Mouse (Mus musculus): ENCODE results near the gene Abcc12. TPM values are rescaled to one million over a fixed set of nuclear protein-coding genes. Genes with fewer than 3 reads are reported as not detected.

The Abcc12 gene
- polyA plus RNA-seq, 2 experiments: 0.02 TPM; not detected in 1

GRCm38 (mm10) chr8:86527336-86528029 lies 53.0 kb downstream of the Abcc12 start:
- H3K4me1 ChIP-seq (replicated peaks; ENCODE audit: control insufficient read depth in 2 of 2, insufficient read depth in 2 of 2, low read length in 1 of 2): no peaks in the 10 kb centered on the region
- ATAC-seq (ENCODE audit: insufficient read depth): no peak
- no peak overlapping the region for H3K27ac ChIP-seq
- DNase-seq (ENCODE audit: low read depth in 3 of 3, low spot score in 3 of 3): no peak
- no peaks in the 10 kb centered on the region for H3K9me3 ChIP-seq (ENCODE audit: control insufficient read depth, low read length)
- H3K27me3 ChIP-seq (ENCODE audit: control insufficient read depth, insufficient read depth, low read length): no peaks in the 10 kb centered on the region
- no peak overlapping the region for H3K9ac ChIP-seq (replicated peaks)
- WGBS (ENCODE audit: insufficient replicate concordance): 64% methylated on average over 19 of the region's 19 CpGs
- H3K4me2 ChIP-seq (ENCODE audit: low read depth): no peak overlapping the region
- TF ChIP-seq CTCF (IDR thresholded peaks at IDR 0.05; ENCODE audit: low read depth): no peak
- no peak for TF ChIP-seq EP300 (IDR thresholded peaks at IDR 0.05; ENCODE audit: low read depth)
- H3K4me3 ChIP-seq (ENCODE audit: insufficient read depth in 1 of 2, low read depth in 2 of 2, low read length in 2 of 2): no peak overlapping the region
- H3K36me3 ChIP-seq (replicated peaks; ENCODE audit: control insufficient read depth, insufficient read depth, low read depth): no peaks in the 10 kb centered on the region

- H3K27me3 ChIP-seq (ENCODE audit: control insufficient read depth, insufficient read depth, low read length): no peaks in the 10 kb centered on the region
- H3K9me3 ChIP-seq (ENCODE audit: control insufficient read depth, low read length): no peaks in the 10 kb centered on the region
- H3K9ac ChIP-seq (replicated peaks): no peak overlapping the region
- DNase-seq (ENCODE audit: low read depth in 3 of 3, low spot score in 3 of 3) (no peak), ATAC-seq (ENCODE audit: insufficient read depth) (no peak)
- H3K4me3 ChIP-seq (ENCODE audit: insufficient read depth in 1 of 2, low read depth in 2 of 2, low read length in 2 of 2): no peak overlapping the region
- no peaks in the 10 kb centered on the region for H3K36me3 ChIP-seq (replicated peaks; ENCODE audit: control insufficient read depth, insufficient read depth, low read depth)
- 72% methylated on average over 8 of the region's 8 CpGs for WGBS (ENCODE audit: insufficient replicate concordance)
- no peak overlapping the region for H3K4me2 ChIP-seq (ENCODE audit: low read depth)
- H3K4me1 ChIP-seq (replicated peaks; ENCODE audit: control insufficient read depth in 2 of 2, insufficient read depth in 2 of 2, low read length in 1 of 2): no peaks in the 10 kb centered on the region
- no peak overlapping the region for H3K27ac ChIP-seq
- TF ChIP-seq EP300 (IDR thresholded peaks at IDR 0.05; ENCODE audit: low read depth): no peak
- TF ChIP-seq CTCF (IDR thresholded peaks at IDR 0.05; ENCODE audit: low read depth): no peak
Measured at GRCm38 (mm10) chr8:86526808-86527207, 53.7 kb downstream of the Abcc12 start.

- no peak for TF ChIP-seq CTCF (IDR thresholded peaks at IDR 0.05; ENCODE audit: low read depth)
- no peak for TF ChIP-seq EP300 (IDR thresholded peaks at IDR 0.05; ENCODE audit: low read depth)
- Histone ChIP-seq H3K9ac (replicated peaks) (no peak overlapping the region), H3K36me3 (replicated peaks; ENCODE audit: control insufficient read depth, insufficient read depth, low read depth) (no peaks in the 10 kb centered on the region), H3K9me3 (ENCODE audit: control insufficient read depth, low read length) (no peaks in the 10 kb centered on the region), H3K4me2 (ENCODE audit: low read depth) (no peak overlapping the region), H3K4me1 (replicated peaks; ENCODE audit: control insufficient read depth in 2 of 2, insufficient read depth in 2 of 2, low read length in 1 of 2) (no peaks in the 10 kb centered on the region), H3K27me3 (ENCODE audit: control insufficient read depth, insufficient read depth, low read length) (no peaks in the 10 kb centered on the region), H3K4me3 (ENCODE audit: insufficient read depth in 1 of 2, low read depth in 2 of 2, low read length in 2 of 2) (no peak overlapping the region), H3K27ac (no peak overlapping the region)
- ATAC-seq (ENCODE audit: insufficient read depth): no peak
- DNase-seq (ENCODE audit: low read depth in 3 of 3, low spot score in 3 of 3): no peak
- WGBS (ENCODE audit: insufficient replicate concordance): 47% methylated on average over 1 of the region's 1 CpGs
Measured at GRCm38 (mm10) chr8:86514203-86514602, 66.3 kb downstream of the Abcc12 start.

GRCm38 (mm10) chr8:86512886-86513285 lies 67.6 kb downstream of the Abcc12 start:
- 44% methylated on average over 5 of the region's 5 CpGs for whole genome bisulfite sequencing (ENCODE audit: insufficient replicate concordance)

GRCm38 (mm10) chr8:86512131-86512792 lies 68.2 kb downstream of the Abcc12 start:
- Histone ChIP-seq H3K4me2 (ENCODE audit: low read depth) (no peak overlapping the region), H3K27ac (no peak overlapping the region), H3K36me3 (replicated peaks; ENCODE audit: control insufficient read depth, insufficient read depth, low read depth) (no peaks in the 10 kb centered on the region), H3K9ac (replicated peaks) (no peak overlapping the region), H3K27me3 (ENCODE audit: control insufficient read depth, insufficient read depth, low read length) (no peaks in the 10 kb centered on the region), H3K9me3 (ENCODE audit: control insufficient read depth, low read length) (no peaks in the 10 kb centered on the region), H3K4me3 (ENCODE audit: insufficient read depth in 1 of 2, low read depth in 2 of 2, low read length in 2 of 2) (no peak overlapping the region), H3K4me1 (replicated peaks; ENCODE audit: control insufficient read depth in 2 of 2, insufficient read depth in 2 of 2, low read length in 1 of 2) (no peaks in the 10 kb centered on the region)
- TF ChIP-seq EP300 (IDR thresholded peaks at IDR 0.05; ENCODE audit: low read depth) (no peak), CTCF (IDR thresholded peaks at IDR 0.05; ENCODE audit: low read depth) (no peak)
- ATAC-seq (ENCODE audit: insufficient read depth) (no peak), DNase-seq (ENCODE audit: low read depth in 3 of 3, low spot score in 3 of 3) (no peak)
- WGBS (ENCODE audit: insufficient replicate concordance): 39% methylated on average over 10 of the region's 10 CpGs

More at GRCm38 (mm10) chr8:86512886-86513285, 67.6 kb downstream of the Abcc12 start:
- H3K9ac ChIP-seq (replicated peaks): no peak overlapping the region
- H3K4me1 ChIP-seq (replicated peaks; ENCODE audit: control insufficient read depth in 2 of 2, insufficient read depth in 2 of 2, low read length in 1 of 2): no peaks in the 10 kb centered on the region
- no peaks in the 10 kb centered on the region for H3K27me3 ChIP-seq (ENCODE audit: control insufficient read depth, insufficient read depth, low read length)
- TF ChIP-seq EP300 (IDR thresholded peaks at IDR 0.05; ENCODE audit: low read depth) (no peak), CTCF (IDR thresholded peaks at IDR 0.05; ENCODE audit: low read depth) (no peak)
- no peaks in the 10 kb centered on the region for H3K36me3 ChIP-seq (replicated peaks; ENCODE audit: control insufficient read depth, insufficient read depth, low read depth)
- no peak overlapping the region for H3K4me2 ChIP-seq (ENCODE audit: low read depth)
- H3K9me3 ChIP-seq (ENCODE audit: control insufficient read depth, low read length): no peaks in the 10 kb centered on the region
- no peak for DNase-seq (ENCODE audit: low read depth in 3 of 3, low spot score in 3 of 3)
- no peak for ATAC-seq (ENCODE audit: insufficient read depth)
- no peak overlapping the region for H3K27ac ChIP-seq
- no peak overlapping the region for H3K4me3 ChIP-seq (ENCODE audit: insufficient read depth in 1 of 2, low read depth in 2 of 2, low read length in 2 of 2)

Data from liver, embryonic 14.5 days (tissue).